Mouse (Mus musculus) liver, embryonic 11.5 days (tissue): ENCODE data around the gene Scamp4. TPM values are rescaled to one million over a fixed set of nuclear protein-coding genes. Genes with fewer than 3 reads are reported as not detected.

Experiments used
- ATAC-seq: fragments of 200-750 bp; cut with Nextera tagmentation; replicated peaks from 2 replicates; pipeline ENCODE4 v1.8.0; 2017; ENCODE audit warnings: moderate number of reproducible peaks, mild to moderate bottlenecking, moderate TSS enrichment, moderate library complexity; ENCODE audit not compliant: low FRiP score
- DNase-seq: peaks from one replicate; pipeline ENCODE4 v3.0.0-alpha.2; 2017; ENCODE audit warnings: low spot score
- H3K27ac ChIP-seq: fragments of 300-500 bp; sonication (generic); 2 replicates; pipeline ENCODE4 v1.5.1; 2014; ENCODE audit warnings: mild to moderate bottlenecking, low read depth, low read length, control low read depth
- H3K27me3 ChIP-seq: fragments of 300-500 bp; sonication (generic); replicated peaks from 2 replicates; pipeline ENCODE4 v1.6.1; 2014; ENCODE audit warnings: low read length, mixed read lengths; ENCODE audit not compliant: control insufficient read depth, insufficient read depth
- H3K36me3 ChIP-seq: fragments of 300-500 bp; sonication (generic); 2 replicates; pipeline ENCODE4 v1.6.1; 2014; ENCODE audit warnings: mild to moderate bottlenecking, low read length, moderate library complexity, mixed read lengths; ENCODE audit not compliant: control insufficient read depth, insufficient read depth
- H3K4me1 ChIP-seq: fragments of 300-500 bp; sonication (generic); replicated peaks from 2 replicates; pipeline ENCODE4 v1.6.1; 2014; ENCODE audit warnings: low read length, mixed read lengths; ENCODE audit not compliant: control insufficient read depth, insufficient read depth
- H3K4me2 ChIP-seq: fragments of 300-500 bp; sonication (generic); 2 replicates; pipeline ENCODE4 v1.6.1; 2014; ENCODE audit warnings: mild to moderate bottlenecking, control low read depth, moderate library complexity
- H3K4me3 ChIP-seq: fragments of 300-500 bp; sonication (generic); 2 replicates; pipeline ENCODE4 v1.5.1; 2014; ENCODE audit warnings: low read depth, low read length, control low read depth
- H3K9ac ChIP-seq: fragments of 300-500 bp; sonication (generic); 2 replicates; pipeline ENCODE4 v1.6.1; 2014; ENCODE audit warnings: low read depth, low read length, control low read depth
- H3K9me3 ChIP-seq: fragments of 300-500 bp; sonication (generic); 2 replicates; pipeline ENCODE4 v1.6.1; 2016; ENCODE audit warnings: low read length, inconsistent platforms, mixed read lengths; ENCODE audit not compliant: control insufficient read depth
- WGBS: fragments of 180-500 bp; shearing (Covaris S2); extraction: QIAGEN DNeasy Blood & Tissue Kit; methylation state at CpG from one replicate; pipeline ENCODE4 v1.1.7; 2014; 5-methylcytosine and 5-hydroxymethylcytosine counted together
- polyA plus RNA-seq: library from polyadenylated mRNA; unstranded; fragments of >200 nt; fragmentation: Nextera tagmentation; extraction: Ambion mirVana; gene quantifications from 2 replicates; pipeline ENCODE4 v1.2.1, GENCODE M21; 2014

The Scamp4 gene
- polyA plus RNA-seq, 1 experiment from 2014 or later = 94.3 TPM

GRCm38 (mm10) chr10:80621690-80621939 is 18.9 kb downstream of the Scamp4 start:
- H3K4me3 ChIP-seq = peak overlapping the region; percentile 90
- H3K27ac ChIP-seq = peak overlapping the region; percentile 91
- H3K4me2 ChIP-seq = peak overlapping the region; percentile 92
- no peak for DNase-seq
- ATAC-seq = no peak
- peaks cover 33% of the 10 kb centered on the region for H3K4me1 ChIP-seq
- no peaks in the 10 kb centered on the region for H3K27me3 ChIP-seq
- H3K36me3 ChIP-seq = 0 out of 2 replicates have a peak, but pooled peaks cover 2% of the 10 kb centered on the region
- no peaks in the 10 kb centered on the region for H3K9me3 ChIP-seq
- WGBS = 3% methylated on average over 9 of the region's 9 CpGs
- H3K9ac ChIP-seq = peak overlapping the region; percentile 69

- ATAC-seq = peak; percentile 91
- Histone ChIP-seq H3K4me3 (peak overlapping the region; percentile 90), H3K4me1 (peaks cover 33% of the 10 kb centered on the region), H3K4me2 (peak overlapping the region; percentile 92), H3K9me3 (no peaks in the 10 kb centered on the region), H3K36me3 (0 out of 2 replicates have a peak, but pooled peaks cover 2% of the 10 kb centered on the region), H3K27ac (peak overlapping the region; percentile 91), H3K9ac (peak overlapping the region; percentile 87), H3K27me3 (no peaks in the 10 kb centered on the region)
- WGBS = under 1% methylated on average over 64 of the region's 64 CpGs
- DNase-seq = peak; percentile 99
These were observed 19.4 kb downstream of the Scamp4 start for GRCm38 (mm10) chr10:80621940-80622660.

- ATAC-seq (peak; percentile 37), DNase-seq (peak; percentile 70)
- H3K4me1 ChIP-seq = peaks cover 41% of the 10 kb centered on the region
- peak within 1 kb of the TSS; percentile 90 for H3K4me3 ChIP-seq
- WGBS = under 1% methylated on average over 83 of the region's 85 CpGs
- peak within 1 kb of the TSS; percentile 87 for H3K9ac ChIP-seq
- peak within 1 kb of the TSS; percentile 91 for H3K27ac ChIP-seq
- no peaks in the 10 kb centered on the region for H3K9me3 ChIP-seq
- no peaks in the 10 kb centered on the region for H3K27me3 ChIP-seq
- H3K36me3 ChIP-seq = 0 out of 2 replicates have a peak, but pooled peaks cover 2% of the 10 kb centered on the region
- peak within 1 kb of the TSS; percentile 92 for H3K4me2 ChIP-seq
These were observed 20.2 kb downstream of the Scamp4 start, which contains the start of gene Csnk1g2 for GRCm38 (mm10) chr10:80622661-80623456. TSS of gene Csnk1g2 (plus strand) at chr10:80622838.

GRCm38 (mm10) chr10:80623457-80624191 is 21.0 kb downstream of the Scamp4 start:
- H3K36me3 ChIP-seq = 0 out of 2 replicates have a peak, but pooled peaks cover 2% of the 10 kb centered on the region
- DNase-seq (peak; percentile 72), ATAC-seq (no peak)
- H3K9me3 ChIP-seq = no peaks in the 10 kb centered on the region
- H3K27ac ChIP-seq = peak overlapping the region; percentile 91
- peak overlapping the region; percentile 87 for H3K9ac ChIP-seq
- peak overlapping the region; percentile 90 for H3K4me3 ChIP-seq
- no peaks in the 10 kb centered on the region for H3K27me3 ChIP-seq
- peaks cover 43% of the 10 kb centered on the region for H3K4me1 ChIP-seq
- 16% methylated on average over 15 of the region's 15 CpGs for WGBS
- peak overlapping the region; percentile 92 for H3K4me2 ChIP-seq

- DNase-seq (no peak), ATAC-seq (no peak)
- Histone ChIP-seq H3K27ac (peak overlapping the region; percentile 21; the same call in 1 of the 2 replicates), H3K4me3 (no peak overlapping the region), H3K4me2 (no peak overlapping the region), H3K4me1 (peaks cover 37% of the 10 kb centered on the region), H3K9me3 (no peaks in the 10 kb centered on the region), H3K9ac (peak overlapping the region; percentile 18; the same call in 1 of the 2 replicates), H3K36me3 (0 out of 2 replicates have a peak, but pooled peaks cover 2% of the 10 kb centered on the region), H3K27me3 (no peaks in the 10 kb centered on the region)
- 88% methylated on average over 4 of the region's 4 CpGs for WGBS
These were observed 23.1 kb downstream of the Scamp4 start for GRCm38 (mm10) chr10:80625764-80626163.

GRCm38 (mm10) chr10:80627685-80628084 is 25.0 kb downstream of the Scamp4 start:
- peaks cover 37% of the 10 kb centered on the region for H3K4me1 ChIP-seq
- peak overlapping the region; percentile 8; the same call in 1 of the 2 replicates for H3K4me2 ChIP-seq
- no peak overlapping the region for H3K4me3 ChIP-seq
- DNase-seq (no peak), ATAC-seq (0 out of 2 replicates have a peak, but pooled peaks have one; percentile 14)
- 0 out of 2 replicates have a peak, but pooled peaks cover 2% of the 10 kb centered on the region for H3K36me3 ChIP-seq
- no peaks in the 10 kb centered on the region for H3K27me3 ChIP-seq
- H3K9ac ChIP-seq = peak overlapping the region; percentile 47
- H3K27ac ChIP-seq = peak overlapping the region; percentile 19; the same call in 1 of the 2 replicates
- WGBS = 43% methylated on average over 2 of the region's 2 CpGs
- no peaks in the 10 kb centered on the region for H3K9me3 ChIP-seq

- Histone ChIP-seq H3K4me3 (0 out of 2 replicates have a peak overlapping the region, but pooled peaks have one; percentile 4), H3K9me3 (no peaks in the 10 kb centered on the region), H3K36me3 (0 out of 2 replicates have a peak, but pooled peaks cover 4% of the 10 kb centered on the region), H3K4me2 (no peak overlapping the region), H3K9ac (no peak overlapping the region), H3K27me3 (no peaks in the 10 kb centered on the region), H3K4me1 (peaks cover 33% of the 10 kb centered on the region), H3K27ac (no peak overlapping the region)
- ATAC-seq (no peak), DNase-seq (no peak)
- 85% methylated on average over 9 of the region's 9 CpGs for WGBS
These were observed 26.3 kb downstream of the Scamp4 start for GRCm38 (mm10) chr10:80628925-80629324.

GRCm38 (mm10) chr10:80635345-80635744 is 32.7 kb downstream of the Scamp4 start:
- Histone ChIP-seq H3K9ac (no peak overlapping the region), H3K4me3 (no peak overlapping the region), H3K4me2 (no peak overlapping the region), H3K27ac (no peak overlapping the region), H3K36me3 (peaks cover 54% of the 10 kb centered on the region), H3K27me3 (no peaks in the 10 kb centered on the region), H3K9me3 (no peaks in the 10 kb centered on the region), H3K4me1 (no peaks in the 10 kb centered on the region)
- no peak for DNase-seq
- no peak for ATAC-seq
- WGBS = 67% methylated on average over 6 of the region's 6 CpGs
